Mouse (Mus musculus): ENCODE results near the gene Klk1b1.

GRCm38 (mm10) chr7:43932337-43932736 lies 34.2 kb upstream of the Klk1b1 start:
- TF ChIP-seq POLR2A (IDR thresholded peaks at IDR 0.05; ENCODE audit: insufficient read depth, low read length) (no peak), CTCF (IDR thresholded peaks at IDR 0.05; ENCODE audit: low read depth, low read length) (no peak)

All from ES-Bruce4 (cell line).